Mouse (Mus musculus) neural tube, embryonic 13.5 days (tissue): ENCODE data around the gene A030003K21Rik. TPM values are rescaled to one million over a fixed set of nuclear protein-coding genes. Genes with fewer than 3 reads are reported as not detected.

ENCODE experiments used
- ATAC-seq: fragments of 200-750 bp; cut with Nextera tagmentation; 2 replicates; pipeline ENCODE4 v1.8.0; 2017; ENCODE audit warnings: low read depth, mild to moderate bottlenecking, moderate TSS enrichment, moderate library complexity
- H3K27ac ChIP-seq: fragments of 300-500 bp; sonication (generic); replicated peaks from 2 replicates; pipeline ENCODE4 v1.5.1; 2015; ENCODE audit warnings: moderate library complexity, mild to moderate bottlenecking, inconsistent platforms
- H3K27me3 ChIP-seq: fragments of 300-500 bp; sonication (generic); 2 replicates; pipeline ENCODE4 v1.6.1; 2015; ENCODE audit warnings: mild to moderate bottlenecking, inconsistent platforms
- H3K36me3 ChIP-seq: fragments of 300-500 bp; sonication (generic); 2 replicates; pipeline ENCODE4 v1.6.1; 2015; ENCODE audit warnings: mild to moderate bottlenecking, inconsistent platforms
- H3K4me1 ChIP-seq: fragments of 300-500 bp; sonication (generic); replicated peaks from 2 replicates; pipeline ENCODE4 v1.6.1; 2015; ENCODE audit warnings: inconsistent platforms
- H3K4me2 ChIP-seq: fragments of 300-500 bp; sonication (generic); 2 replicates; pipeline ENCODE4 v1.6.1; 2015; ENCODE audit warnings: inconsistent platforms, mild to moderate bottlenecking, moderate library complexity
- H3K4me3 ChIP-seq: fragments of 300-500 bp; sonication (generic); 2 replicates; pipeline ENCODE4 v1.5.1; 2015; ENCODE audit warnings: mild to moderate bottlenecking, inconsistent platforms
- H3K9ac ChIP-seq: fragments of 300-500 bp; sonication (generic); 2 replicates; pipeline ENCODE4 v1.6.1; 2015; ENCODE audit warnings: moderate library complexity, mild to moderate bottlenecking, inconsistent platforms
- H3K9me3 ChIP-seq: fragments of 300-500 bp; sonication (generic); 2 replicates; pipeline ENCODE4 v1.6.1; 2016; ENCODE audit warnings: inconsistent platforms
- WGBS: fragments of 180-500 bp; shearing (Covaris S2); methylation state at CpG from one replicate; pipeline ENCODE4 v1.1.7; 2015; 5-methylcytosine and 5-hydroxymethylcytosine counted together
- polyA plus RNA-seq: library from polyadenylated mRNA; unstranded; fragments of >200 nt; fragmentation: Nextera tagmentation; extraction: Ambion mirVana; gene quantifications from 2 replicates; pipeline ENCODE4 v1.2.1, GENCODE M21; 2015

A030003K21Rik gene
- polyA plus RNA-seq, 1 experiment from 2014 or later, result not detected

DNA sequence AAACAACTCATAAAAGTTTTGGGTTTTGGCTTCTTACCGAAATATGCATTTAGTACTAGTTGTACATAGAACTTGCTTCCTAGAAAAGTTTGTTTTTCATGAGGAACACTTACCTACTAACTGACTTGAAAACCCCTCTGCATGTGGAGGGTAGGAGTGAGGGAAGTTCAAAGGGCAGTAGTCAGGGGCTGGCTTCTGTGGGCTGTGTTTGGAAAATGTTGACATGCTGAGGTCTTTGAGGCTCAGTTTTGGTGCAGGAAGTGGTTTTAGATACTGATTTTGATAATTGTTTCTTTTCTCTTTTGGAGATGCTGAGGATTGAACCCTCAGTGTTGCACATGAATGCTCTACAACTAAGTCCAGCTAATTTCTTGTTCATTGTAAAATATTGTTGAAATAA, 42.6 kb downstream of the A030003K21Rik start:
- Histone ChIP-seq H3K27ac (no peak overlapping the region), H3K27me3 (no peaks in the 10 kb centered on the region), H3K4me2 (no peak overlapping the region), H3K9ac (no peak overlapping the region), H3K4me1 (no peaks in the 10 kb centered on the region), H3K4me3 (no peak overlapping the region), H3K36me3 (peaks cover 35% of the 10 kb centered on the region), H3K9me3 (no peaks in the 10 kb centered on the region)
- no peak for ATAC-seq
- 96% methylated on average over 1 of the region's 1 CpGs for WGBS

DNA sequence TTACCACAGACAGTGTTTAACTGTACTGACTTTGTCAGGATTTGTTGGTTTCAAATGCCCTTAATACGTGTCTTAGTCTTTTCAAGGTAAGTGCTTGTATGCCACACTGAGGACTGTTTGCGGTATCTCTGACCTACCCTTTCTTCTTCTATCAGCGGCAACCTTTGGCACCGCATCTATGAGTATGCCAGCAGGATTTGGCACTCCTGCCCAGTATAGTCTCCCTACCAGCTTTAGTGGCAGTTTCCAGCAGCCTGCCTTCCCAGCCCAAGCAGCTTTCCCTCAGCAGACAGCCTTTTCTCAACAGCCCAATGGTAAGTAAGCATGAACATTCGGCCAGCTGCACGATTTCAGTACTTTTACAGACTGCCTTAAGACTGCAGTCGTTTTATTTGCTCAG, 49.9 kb downstream of the A030003K21Rik start:
- Histone ChIP-seq H3K27ac (no peak overlapping the region), H3K4me2 (no peak overlapping the region), H3K27me3 (no peaks in the 10 kb centered on the region), H3K36me3 (peaks cover 34% of the 10 kb centered on the region), H3K4me3 (no peak overlapping the region), H3K9ac (no peak overlapping the region), H3K9me3 (no peaks in the 10 kb centered on the region), H3K4me1 (no peaks in the 10 kb centered on the region)
- 94% methylated on average over 7 of the region's 7 CpGs for WGBS
- no peak for ATAC-seq

Other genes starting within 250 kb of the A030003K21Rik start
- 360 TPM in 2 replicates for gene Mff, start 218.5 kb downstream of the A030003K21Rik start, polyA plus RNA-seq
- gene Tm4sf20, start 174.9 kb downstream of the A030003K21Rik start, polyA plus RNA-seq, result 0.13 and 0.19 TPM in 2 replicates
- gene Gm47791, start 172.1 kb downstream of the A030003K21Rik start, polyA plus RNA-seq, result not detected in 2 replicates
- gene Agfg1, start 103.9 kb downstream of the A030003K21Rik start, polyA plus RNA-seq, result 35.3 and 36.9 TPM in 2 replicates
- 0.25 TPM in 1 of 2 replicates, not detected in the other for gene A030005L19Rik, start 30.1 kb downstream of the A030003K21Rik start, polyA plus RNA-seq
- not detected in 2 replicates for gene A030014E15Rik, start 18.5 kb downstream of the A030003K21Rik start, polyA plus RNA-seq
- not detected in 2 replicates for gene Gm6217, start 12.0 kb downstream of the A030003K21Rik start, polyA plus RNA-seq
- gene Gm7544, start 12.6 kb upstream of the A030003K21Rik start, polyA plus RNA-seq, result not detected in 2 replicates
- not detected in 2 replicates for gene Gm47955, start 16.9 kb upstream of the A030003K21Rik start, polyA plus RNA-seq
- not detected in 2 replicates for gene Gm47959, start 57.2 kb upstream of the A030003K21Rik start, polyA plus RNA-seq
- 0.49 and 0.68 TPM in 2 replicates for gene Slc19a3, start 95.1 kb upstream of the A030003K21Rik start, polyA plus RNA-seq
- gene Krtap28-10, start 99.1 kb upstream of the A030003K21Rik start, polyA plus RNA-seq, result not detected in 2 replicates
- not detected in 2 replicates for gene Gm47969, start 101.5 kb upstream of the A030003K21Rik start, polyA plus RNA-seq
- gene A030005K14Rik, start 116.0 kb upstream of the A030003K21Rik start, polyA plus RNA-seq, result not detected in 2 replicates
- gene Krtap28-13, start 117.5 kb upstream of the A030003K21Rik start, polyA plus RNA-seq, result not detected in 2 replicates
- gene Ccl20, start 173.4 kb upstream of the A030003K21Rik start, polyA plus RNA-seq, result not detected in 2 replicates
- gene Daw1, start 216.4 kb upstream of the A030003K21Rik start, polyA plus RNA-seq, result 0.28 and 0.48 TPM in 2 replicates